Mouse (Mus musculus) cortical plate, adult 2 months (tissue): Measurements from ENCODE around the gene C5ar1.

Source experiments
- CTCF ChIP-seq: fragments of 200-500 bp; IDR thresholded peaks from 2 replicates; pipeline ENCODE4 v1.5.1; 2011; ENCODE audit warnings: mild to moderate bottlenecking, control low read depth, low read length; ENCODE audit not compliant: insufficient read depth; ENCODE audit errors: extremely low read depth
- POLR2A ChIP-seq: fragments of 200-500 bp; IDR thresholded peaks from 2 replicates; pipeline ENCODE4 v1.6.1; 2011; ENCODE audit warnings: mild to moderate bottlenecking, low read length, control low read depth; ENCODE audit not compliant: insufficient read depth; ENCODE audit errors: extremely low read depth

DNA sequence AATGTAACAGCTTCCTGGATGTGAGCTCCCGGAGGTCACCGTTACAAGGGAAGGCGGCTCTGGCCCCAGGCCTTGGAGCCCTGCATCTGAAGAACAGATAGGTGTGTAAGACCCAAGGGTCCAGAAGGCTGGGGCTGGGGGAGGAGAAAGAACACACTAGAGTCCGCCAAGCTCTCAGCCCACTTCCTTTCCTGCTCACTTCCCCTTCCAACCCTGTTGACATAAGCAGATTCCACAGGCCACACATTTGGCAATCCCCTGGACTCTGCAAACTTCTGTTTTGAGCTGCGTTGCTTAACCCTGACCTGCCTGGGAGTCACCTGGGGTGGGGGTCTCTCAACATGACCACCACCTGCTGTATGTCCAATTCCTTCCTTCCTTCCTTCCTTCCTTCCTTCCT, 15.3 kb downstream of the C5ar1 start, which contains the start of gene C5ar2:
- TF ChIP-seq POLR2A (no peak), CTCF (no peak)
